Comparison of ENCODE assay signal across 11 mouse cellular contexts in the genomic region with DNA sequence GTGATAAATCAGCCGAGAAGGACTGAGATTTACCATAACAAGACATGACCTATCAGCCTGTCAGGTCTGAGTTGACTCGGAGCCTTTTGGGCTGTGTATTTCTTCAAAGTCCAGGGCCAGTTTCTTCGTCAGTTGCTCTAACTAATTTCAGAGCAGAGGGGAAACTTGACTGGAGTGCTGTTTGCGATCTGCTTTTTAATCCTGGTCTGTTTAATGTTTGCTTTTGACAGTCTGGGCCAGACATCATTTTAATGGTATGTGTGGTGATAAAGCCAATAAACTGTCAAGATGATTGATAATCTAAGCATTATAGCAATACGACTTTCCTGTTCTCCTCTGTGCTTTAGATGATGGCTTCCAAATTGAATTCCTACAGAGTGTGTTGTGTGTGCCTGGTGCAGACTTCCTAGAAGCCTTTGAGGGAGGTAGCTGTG.
A peak's percentile ranks its signal among the peaks of the same experiment; 100 is the strongest.
DNase-seq lines count a peak whose midpoint lies in the region; ATAC-seq and TF ChIP-seq lines count a peak whose summit lies in the region.
"Had no signal": no experiment of that assay in that cellular context is flagged by ENCODE, and none has a peak within 500 bp of the region (broad histone marks: within the 10 kb centered on the region; RNA-seq: fewer than 3 reads in every experiment).

No protein-coding gene starts in this region.

- H3K27me3 ChIP-seq in heart, embryonic 15.5 days, result 0 out of 2 replicates have a peak, but pooled peaks cover 7% of the 10 kb centered on the region
- no peaks in the 10 kb centered on the region for H3K27me3 ChIP-seq in midbrain, embryonic 11.5 days (ENCODE audit: control insufficient read depth, insufficient read depth, low read length)
- 0 out of 2 replicates have a peak, but pooled peaks cover 2% of the 10 kb centered on the region for H3K27me3 ChIP-seq in midbrain, embryonic 15.5 days (replicated peaks)
- no peaks in the 10 kb centered on the region for H3K27me3 ChIP-seq in intestine, postnatal 0 days (replicated peaks; ENCODE audit: control insufficient read depth, insufficient read depth, low read length)

- H3K9ac ChIP-seq in heart, embryonic 15.5 days, result no peak overlapping the region
- H3K9ac ChIP-seq in midbrain, embryonic 11.5 days (ENCODE audit: low read length), result no peak overlapping the region
- H3K9ac ChIP-seq in midbrain, embryonic 15.5 days, result no peak overlapping the region
- H3K9ac ChIP-seq in intestine, postnatal 0 days (ENCODE audit: low read depth, low read length), result no peak overlapping the region
- H3K9ac ChIP-seq: midbrain, embryonic 13.5 days had no signal

- H3K4me1 ChIP-seq in heart, embryonic 15.5 days (replicated peaks), result peaks cover 14% of the 10 kb centered on the region
- peaks cover 5% of the 10 kb centered on the region; the same call in 1 of the 2 replicates for H3K4me1 ChIP-seq in midbrain, embryonic 11.5 days (ENCODE audit: control insufficient read depth, insufficient read depth, low read length)
- H3K4me1 ChIP-seq in midbrain, embryonic 15.5 days, result peaks cover 9% of the 10 kb centered on the region; the same call in 1 of the 2 replicates
- 0 out of 2 replicates have a peak, but pooled peaks cover 3% of the 10 kb centered on the region for H3K4me1 ChIP-seq in intestine, postnatal 0 days (replicated peaks; ENCODE audit: control insufficient read depth, insufficient read depth, low read length)

- peak; percentile 63 for ATAC-seq in heart, embryonic 15.5 days (replicated peaks; ENCODE audit: insufficient number of reproducible peaks, insufficient read depth, low FRiP score, low read depth)
- ATAC-seq in midbrain, embryonic 11.5 days (ENCODE audit: low FRiP score), result no peak
- no peak for ATAC-seq in midbrain, embryonic 15.5 days (replicated peaks)
- 0 out of 2 replicates have a peak, but pooled peaks have one; percentile 19 for ATAC-seq in intestine, postnatal 0 days
- ATAC-seq: midbrain, embryonic 13.5 days had no signal

- 21% methylated on average over 5 of the region's 5 CpGs for WGBS in heart, embryonic 15.5 days
- 77% methylated on average over 5 of the region's 5 CpGs for WGBS in midbrain, embryonic 11.5 days
- WGBS in midbrain, embryonic 15.5 days, result 64% methylated on average over 5 of the region's 5 CpGs
- WGBS in intestine, postnatal 0 days, result 9% methylated on average over 5 of the region's 5 CpGs

- H3K4me3 ChIP-seq in heart, embryonic 15.5 days, result no peak overlapping the region
- H3K4me3 ChIP-seq in midbrain, embryonic 11.5 days (ENCODE audit: low read depth, low read length), result no peak overlapping the region
- no peak overlapping the region for H3K4me3 ChIP-seq in midbrain, embryonic 15.5 days
- no peak overlapping the region for H3K4me3 ChIP-seq in intestine, postnatal 0 days (ENCODE audit: low read depth, low read length)
- H3K4me3 ChIP-seq in layer of hippocampus, adult 2 months, result no peak overlapping the region
- H3K4me3 ChIP-seq: midbrain, embryonic 13.5 days had no signal

- no peak for TF ChIP-seq CTCF in intestine, postnatal 0 days (IDR thresholded peaks at IDR 0.05; ENCODE audit: low read depth)
- no peak for TF ChIP-seq CTCF in layer of hippocampus, adult 2 months (conservative IDR thresholded peaks at IDR 0.05)

- H3K27ac ChIP-seq in heart, embryonic 15.5 days, result peak overlapping the region; percentile 11
- no peak overlapping the region for H3K27ac ChIP-seq in midbrain, embryonic 11.5 days (ENCODE audit: low read depth, low read length)
- no peak overlapping the region for H3K27ac ChIP-seq in midbrain, embryonic 15.5 days
- no peak overlapping the region for H3K27ac ChIP-seq in intestine, postnatal 0 days (ENCODE audit: low read depth, low read length)
- H3K27ac ChIP-seq in layer of hippocampus, adult 2 months, result no peak overlapping the region
- H3K27ac ChIP-seq: midbrain, embryonic 13.5 days had no signal

- H3K4me2 ChIP-seq in heart, embryonic 15.5 days, result peak overlapping the region; percentile 11; the same call in 1 of the 2 replicates
- H3K4me2 ChIP-seq in midbrain, embryonic 11.5 days, result no peak overlapping the region
- no peak overlapping the region for H3K4me2 ChIP-seq in midbrain, embryonic 15.5 days
- H3K4me2 ChIP-seq in intestine, postnatal 0 days (replicated peaks; ENCODE audit: low read depth), result 0 out of 2 replicates have a peak overlapping the region, but pooled peaks have one; percentile 4
- H3K4me2 ChIP-seq: liver, embryonic 11.5 days; midbrain, embryonic 13.5 days had no signal

- DNase-seq in heart, adult 9 months (ENCODE audit: low spot score in 2 of 2), result no peak
- peak; percentile 47 for DNase-seq in midbrain, embryonic 11.5 days (ENCODE audit: low spot score, missing footprints)
- DNase-seq in yolk sac, embryonic 10.5 days (ENCODE audit: low spot score), result peak; percentile 58
- no peak for DNase-seq in layer of hippocampus, adult 2 months (ENCODE audit: low spot score in 2 of 2)
- no peak for DNase-seq in gastrocnemius, postnatal 25 days
- DNase-seq: cerebellum, postnatal 36 days had no signal

- H3K36me3 ChIP-seq in heart, embryonic 15.5 days, result no peaks in the 10 kb centered on the region
- H3K36me3 ChIP-seq in midbrain, embryonic 11.5 days (ENCODE audit: control insufficient read depth, insufficient read depth, low read length), result no peaks in the 10 kb centered on the region
- no peaks in the 10 kb centered on the region for H3K36me3 ChIP-seq in midbrain, embryonic 15.5 days (replicated peaks)
- H3K36me3 ChIP-seq in intestine, postnatal 0 days (ENCODE audit: control insufficient read depth, insufficient read depth), result no peaks in the 10 kb centered on the region
- H3K36me3 ChIP-seq: midbrain, embryonic 13.5 days had no signal

- H3K9me3 ChIP-seq in heart, embryonic 15.5 days (replicated peaks), result no peaks in the 10 kb centered on the region
- H3K9me3 ChIP-seq in midbrain, embryonic 11.5 days (ENCODE audit: control insufficient read depth, low read length), result no peaks in the 10 kb centered on the region; the same call in 1 of the 2 replicates
- H3K9me3 ChIP-seq in midbrain, embryonic 15.5 days, result no peaks in the 10 kb centered on the region
- no peaks in the 10 kb centered on the region for H3K9me3 ChIP-seq in intestine, postnatal 0 days (ENCODE audit: control insufficient read depth)

Comparison
In these comparisons a context has a peak if more than half of its experiments do, and no peak if none do; other contexts are left out.
1. ATAC-seq: peak in heart, embryonic 15.5 days (single experiment) and intestine, postnatal 0 days (single experiment); none in midbrain, embryonic 11.5 days (single experiment) and midbrain, embryonic 15.5 days (single experiment).
2. H3K4me2 ChIP-seq: peak in heart, embryonic 15.5 days (single experiment) and intestine, postnatal 0 days (single experiment); none in midbrain, embryonic 11.5 days (single experiment) and midbrain, embryonic 15.5 days (single experiment).
3. DNase-seq: peak in midbrain, embryonic 11.5 days (single experiment) and yolk sac, embryonic 10.5 days (single experiment); none in heart, adult 9 months (0 of 2), layer of hippocampus, adult 2 months (0 of 2) and gastrocnemius, postnatal 25 days (single experiment).